Mouse (Mus musculus) layer of hippocampus, adult 18-20 months (tissue): ENCODE results near the gene Kmt2e. TPM values are rescaled to one million over a fixed set of nuclear protein-coding genes. Genes with fewer than 3 reads are reported as not detected.
A peak's percentile ranks its signal among the peaks of the same experiment; 100 is the strongest.

Experiments
- DNase-seq, 2 experiments: peaks; one replicate each; pipeline ENCODE4 v3.0.0; 2022; ENCODE audit warnings: low spot score in 2 of 2
- total RNA-seq, 2 experiments: library from RNA; stranded (reverse); gene quantifications; 2 replicates each; pipeline ENCODE4 v1.2.3; 2021

The Kmt2e gene
- total RNA-seq, 2 experiments from 2014 or later = 81.4 to 84.0 TPM

GRCm38 (mm10) chr5:23410040-23410717 lies 24.1 kb upstream of the Kmt2e start:
- no peak for DNase-seq

GRCm38 (mm10) chr5:23410718-23411101 lies 23.5 kb upstream of the Kmt2e start:
- no peak for DNase-seq

- DNase-seq = no peak
Measured at GRCm38 (mm10) chr5:23411640-23412039, 22.6 kb upstream of the Kmt2e start.

DNA sequence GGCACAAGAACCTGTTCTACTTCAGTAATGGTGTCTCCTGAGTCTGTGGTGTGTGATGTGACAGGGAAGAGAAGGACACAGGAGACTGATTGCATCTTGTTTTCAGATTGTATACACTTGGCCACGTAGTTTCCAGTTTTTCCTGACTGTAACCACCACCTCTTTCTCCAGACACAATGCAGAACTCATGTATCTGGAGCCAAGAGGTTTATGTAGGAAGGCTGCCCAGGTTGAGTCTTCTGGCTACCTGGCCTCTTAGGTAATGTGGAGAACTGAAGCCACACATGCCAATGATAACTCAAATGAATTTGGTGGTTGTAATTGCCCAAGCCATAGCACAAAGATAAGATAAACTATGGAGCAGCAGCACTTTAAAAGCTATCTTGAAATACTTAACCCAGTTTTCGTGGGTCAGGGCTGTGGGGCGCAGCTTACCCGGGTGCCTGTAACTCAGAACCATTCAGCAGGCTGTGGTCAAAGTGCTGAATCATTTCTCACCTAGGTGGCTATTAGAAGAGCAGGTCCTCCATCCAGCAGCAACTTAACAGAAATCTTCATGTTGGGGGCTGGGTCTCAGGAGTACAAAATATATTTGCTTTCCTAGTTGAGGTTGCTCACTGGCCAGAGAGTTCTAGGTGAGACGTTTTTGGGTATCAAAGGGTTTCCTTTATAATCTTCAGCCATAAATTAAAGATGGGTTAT lies 21.8 kb upstream of the Kmt2e start:
- no peak for DNase-seq

DNA sequence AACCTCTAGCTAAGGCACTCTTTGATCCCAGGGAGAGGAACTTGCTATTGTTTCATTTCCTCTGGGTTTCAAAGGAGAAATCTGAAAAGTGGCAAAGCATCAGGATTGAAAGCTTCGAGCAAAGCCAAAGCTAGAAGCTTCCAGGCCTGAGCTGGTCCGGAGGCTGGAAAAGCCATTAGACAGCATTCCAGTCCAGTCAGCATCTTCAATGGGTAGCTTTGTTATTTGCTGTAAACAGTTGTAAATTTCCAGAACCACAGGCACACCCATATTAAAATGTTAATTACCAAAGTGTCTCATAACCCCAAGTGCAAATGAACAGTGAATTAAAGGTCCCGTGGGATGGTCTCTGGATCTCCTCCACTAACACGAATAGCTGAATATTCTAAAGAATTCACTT lies 21.2 kb upstream of the Kmt2e start:
- DNase-seq = no peak

GRCm38 (mm10) chr5:23413575-23414470 lies 20.4 kb upstream of the Kmt2e start:
- DNase-seq = peak in 1 of 2 experiments; percentile 59

- DNase-seq = no peak
Measured at GRCm38 (mm10) chr5:23414490-23415126, 19.6 kb upstream of the Kmt2e start.

- peak in 1 of 2 experiments; percentile 80 for DNase-seq
Measured at GRCm38 (mm10) chr5:23415571-23416285, 18.5 kb upstream of the Kmt2e start.

DNA sequence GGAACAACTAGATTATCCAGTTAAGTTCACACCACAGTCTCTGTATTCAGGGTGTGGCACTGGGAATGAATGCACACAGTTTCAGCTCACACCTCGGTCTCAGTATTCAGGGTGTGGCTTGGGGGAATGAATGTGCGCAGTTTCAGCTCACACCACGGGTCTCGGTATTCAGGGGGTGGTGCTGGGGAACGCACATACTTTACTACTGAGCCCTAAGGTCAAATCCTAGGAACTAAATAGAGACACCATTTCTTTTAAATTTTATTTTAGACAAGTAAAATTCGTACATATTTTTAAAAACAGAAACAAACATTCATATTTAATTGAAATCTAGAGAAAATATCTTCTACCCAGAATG lies 18.0 kb upstream of the Kmt2e start:
- DNase-seq = no peak

DNA sequence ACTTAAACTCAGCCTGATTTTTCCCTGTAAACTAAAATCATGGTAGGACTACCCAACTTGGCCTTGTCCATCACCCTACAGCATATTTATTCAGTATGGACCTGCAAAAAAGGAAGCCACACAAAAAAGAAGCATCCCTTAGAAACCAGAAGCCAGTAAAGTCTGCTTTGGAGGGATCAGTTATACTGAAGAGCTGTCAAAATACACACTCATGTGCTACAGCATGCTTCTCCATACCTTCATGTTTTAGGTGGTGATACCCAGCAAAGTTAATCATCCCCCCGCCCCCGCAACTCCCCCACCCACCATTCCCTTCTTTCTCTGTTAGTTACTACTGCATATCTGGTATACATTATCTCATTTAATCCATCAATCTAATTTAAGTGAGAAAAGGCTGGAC lies 16.5 kb upstream of the Kmt2e start:
- no peak for DNase-seq

- DNase-seq = peak; percentile 74 to 88
Measured at GRCm38 (mm10) chr5:23418147-23418781, 16.0 kb upstream of the Kmt2e start.

GRCm38 (mm10) chr5:23418797-23419595 lies 15.2 kb upstream of the Kmt2e start:
- DNase-seq = no peak

- DNase-seq = no peak
Measured at GRCm38 (mm10) chr5:23419616-23420170, 14.5 kb upstream of the Kmt2e start.

GRCm38 (mm10) chr5:23420410-23420809 lies 13.8 kb upstream of the Kmt2e start:
- DNase-seq = no peak

- no peak for DNase-seq
Measured at GRCm38 (mm10) chr5:23421440-23421839, 12.8 kb upstream of the Kmt2e start.

DNA sequence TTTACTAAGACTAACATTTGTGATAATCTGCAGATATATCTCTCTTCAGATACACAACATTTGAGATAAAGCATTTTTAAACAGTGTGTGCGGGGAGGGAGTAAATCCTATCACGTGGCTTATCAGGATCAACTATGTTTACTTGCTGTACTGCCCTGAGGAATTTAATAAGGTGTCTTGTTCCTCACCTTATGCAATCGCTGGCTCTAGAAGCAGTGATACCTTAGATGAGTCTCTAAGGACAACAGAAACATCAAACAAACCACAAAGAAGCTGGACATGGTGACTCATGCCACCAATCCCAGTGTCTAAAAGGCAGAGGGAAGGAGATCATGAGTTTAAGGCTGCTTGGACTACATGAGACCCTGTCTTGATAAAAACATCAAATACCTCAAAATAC lies 11.2 kb upstream of the Kmt2e start:
- DNase-seq = no peak

DNA sequence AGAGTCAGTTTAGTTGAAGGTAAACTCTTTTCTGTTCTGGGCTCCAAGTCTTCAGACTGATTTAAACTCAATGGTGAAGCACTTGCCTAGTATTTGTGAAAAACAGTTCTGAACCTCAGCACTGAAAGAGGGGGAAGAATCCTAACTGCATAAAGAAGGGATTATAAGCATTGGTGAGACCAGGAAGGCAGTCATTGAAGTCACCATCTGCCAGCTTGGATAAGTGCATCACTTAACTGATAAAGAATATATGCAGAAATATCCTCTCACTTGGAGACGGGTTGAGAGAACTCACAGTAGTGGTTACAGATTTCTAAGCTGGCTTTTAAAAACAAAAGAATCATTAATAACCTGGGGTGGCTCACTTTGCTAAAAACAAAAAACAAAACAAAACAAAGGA lies 6.7 kb upstream of the Kmt2e start:
- DNase-seq = no peak

DNA sequence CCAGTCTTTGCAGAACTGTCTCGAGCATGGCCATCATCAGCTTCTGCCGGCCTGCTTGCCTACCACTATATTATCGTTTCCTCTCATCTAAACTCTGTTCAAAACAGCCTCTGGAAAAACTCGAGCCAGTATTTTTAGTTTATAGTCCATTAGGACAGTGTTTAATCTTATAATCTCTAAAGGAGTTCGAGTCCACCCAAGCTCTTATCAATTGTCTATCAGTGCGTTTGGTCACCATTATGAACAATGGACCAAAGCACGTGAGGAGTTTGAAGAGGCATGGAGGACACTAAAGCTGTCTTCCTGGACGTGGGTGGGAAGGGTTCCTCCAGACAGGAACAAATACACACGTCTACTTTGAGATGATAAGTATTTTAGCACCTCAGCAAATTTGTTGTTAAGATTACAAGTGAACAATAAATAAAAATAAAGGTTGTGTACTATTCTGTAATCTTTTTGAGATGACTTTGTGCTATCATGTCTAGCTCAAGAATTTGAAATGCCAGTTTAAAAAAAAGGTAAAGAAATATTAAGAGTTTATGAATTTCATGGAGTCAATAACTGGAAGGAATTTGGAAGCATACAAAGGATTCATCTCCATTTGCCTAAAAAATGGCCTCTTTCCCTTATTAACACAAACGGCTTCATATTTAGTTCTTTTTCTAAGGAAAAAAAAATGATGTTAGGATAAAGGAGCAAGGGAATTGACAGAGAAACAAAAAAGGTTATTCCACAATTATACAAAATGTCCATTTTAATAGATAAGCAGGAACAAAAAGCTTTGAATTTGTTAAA lies 3.0 kb upstream of the Kmt2e start:
- DNase-seq = no peak
